Mouse (Mus musculus) spleen, adult 18-20 months (tissue): ENCODE results near the gene Olfr46.
"Not testable (repeated sequence)": the region's sequence is repeated elsewhere in the genome, so short reads cannot be mapped to it uniquely, and the experiment has no call there.

Experiments
- DNase-seq, 2 experiments: peaks; one replicate each; pipeline ENCODE4 v3.0.0; 2022; ENCODE audit warnings: mixed read lengths in 2 of 2

The Olfr46 gene

GRCm38 (mm10) chr7:140600969-140601368 is at the start of gene Olfr46:
Gene Olfr46 (plus strand): TSS chr7:140601269.
- DNase-seq = not testable (repeated sequence)

DNA sequence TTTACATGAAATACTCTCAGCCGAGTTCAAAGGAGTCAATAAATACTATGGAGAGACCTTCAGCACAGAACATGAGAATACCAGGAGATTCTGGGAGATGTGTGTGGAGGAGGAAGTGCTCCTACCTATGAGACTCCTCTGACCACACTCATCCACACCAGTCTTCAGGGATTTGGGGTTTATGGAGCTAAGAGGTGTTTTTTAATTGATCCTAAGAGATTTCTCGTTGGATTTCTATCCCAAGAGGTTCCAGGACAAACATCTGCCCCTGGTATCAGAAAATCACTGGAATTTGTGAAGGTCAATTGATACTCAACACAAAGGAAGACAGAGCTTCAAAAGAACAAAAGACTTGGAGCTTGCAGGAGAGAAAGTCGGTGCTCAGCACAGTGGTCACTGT is 33.5 kb upstream of the Olfr46 start, which contains the start of gene Olfr538:
Gene Olfr538 (plus strand): TSS at position 301 of the 400 bp plus-strand sequence.
- DNase-seq = no peak

DNA sequence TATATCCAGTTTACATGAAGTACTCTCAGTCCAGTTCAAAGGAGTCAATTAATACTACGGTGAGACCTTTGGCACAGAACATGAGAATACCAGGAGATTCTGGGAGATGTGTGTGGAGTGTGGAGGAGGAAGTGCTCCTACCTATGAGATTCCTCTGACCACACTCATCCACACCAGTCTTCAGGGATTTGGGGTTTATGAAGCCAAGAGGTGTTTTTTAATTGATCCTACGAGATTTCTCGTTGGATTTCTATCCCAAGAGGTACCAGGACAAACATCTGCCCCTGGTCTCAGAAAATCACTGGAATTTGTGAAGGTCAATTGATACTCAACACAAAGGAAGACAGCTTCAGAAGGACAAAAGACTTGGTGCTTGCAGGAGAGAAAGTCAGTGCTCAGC is 27.6 kb downstream of the Olfr46 start, which contains the start of gene Olfr61:
Gene Olfr61 (plus strand): TSS at position 301 of the 400 bp plus-strand sequence.
- DNase-seq = not testable (repeated sequence)

GRCm38 (mm10) chr7:140630559-140630958 is 29.5 kb downstream of the Olfr46 start:
- DNase-seq = no peak

DNA sequence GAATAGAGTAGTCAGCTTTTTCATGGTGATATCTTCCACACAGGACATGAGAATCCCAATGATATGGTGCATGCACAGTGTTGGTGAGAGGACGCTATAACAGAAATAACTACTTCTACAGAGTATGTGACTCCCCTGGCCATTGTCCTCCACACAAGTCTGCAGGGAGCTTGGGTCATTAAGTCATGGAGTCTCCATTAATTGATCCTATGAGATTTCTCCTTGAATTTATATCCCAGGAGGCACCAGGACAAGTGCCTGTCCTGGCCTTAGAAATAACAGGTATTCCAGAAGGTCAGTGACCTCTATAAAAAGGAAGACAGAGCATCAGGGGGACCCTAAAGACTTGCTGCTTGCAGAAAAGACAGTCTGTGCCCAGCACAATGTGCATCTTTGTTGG is 45.1 kb downstream of the Olfr46 start, which contains the start of gene Olfr53:
Gene Olfr53 (plus strand): TSS at position 301 of the 400 bp plus-strand sequence.
- no peak for DNase-seq

DNA sequence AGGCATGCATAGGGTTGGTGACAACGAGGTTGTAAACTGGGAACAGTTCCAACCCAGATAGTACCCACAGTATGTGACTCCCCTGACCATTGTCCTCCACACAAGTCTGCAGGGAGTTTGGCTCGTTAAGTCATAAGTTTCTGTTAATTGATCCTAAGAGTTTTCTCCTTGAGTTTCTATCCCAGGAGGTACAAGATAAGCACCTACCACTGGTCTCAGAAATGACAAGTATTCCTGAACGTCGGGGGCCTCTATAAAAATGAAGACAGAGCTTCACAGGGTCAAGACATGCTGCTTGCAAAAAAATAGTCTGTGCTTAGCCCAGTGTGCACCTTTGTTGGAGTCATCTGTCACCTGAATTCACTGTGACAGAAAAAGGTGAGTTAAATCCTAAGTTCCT is 58.6 kb downstream of the Olfr46 start, which contains the start of gene Olfr539:
Gene Olfr539 (plus strand): TSS at position 301 of the 400 bp plus-strand sequence.
- no peak for DNase-seq
